Mouse (Mus musculus) ZHBTc4 (cell line): Measurements from ENCODE around the gene March6.

Experiments
- DNase-seq: peaks from one replicate; pipeline ENCODE4 v3.0.0-alpha.2; 2011; ENCODE audit warnings: low read depth, low spot score

Gene March6

DNA sequence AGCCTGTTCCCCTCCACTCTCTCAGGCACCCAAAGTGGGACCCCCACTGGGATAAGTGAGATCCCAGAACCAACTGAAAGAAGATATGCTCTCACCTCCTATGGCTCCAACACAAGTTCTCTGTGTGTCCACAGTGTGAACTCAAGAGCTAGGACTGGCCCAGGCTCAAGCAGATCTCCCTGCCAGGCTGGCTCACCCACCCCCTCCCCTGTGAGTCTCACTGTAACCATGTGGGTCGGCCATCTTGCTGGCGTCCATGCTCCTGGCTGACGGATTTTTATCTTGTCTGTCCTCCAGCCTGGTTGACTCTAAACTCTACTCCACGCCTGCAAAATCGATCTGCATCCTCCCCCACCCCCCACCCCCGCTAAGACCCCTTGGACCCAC, 113.5 kb downstream of the March6 start:
- DNase-seq: peak; percentile 43

- no peak for DNase-seq
Measured at GRCm38 (mm10) chr15:31415181-31415580, 115.7 kb downstream of the March6 start.

DNA sequence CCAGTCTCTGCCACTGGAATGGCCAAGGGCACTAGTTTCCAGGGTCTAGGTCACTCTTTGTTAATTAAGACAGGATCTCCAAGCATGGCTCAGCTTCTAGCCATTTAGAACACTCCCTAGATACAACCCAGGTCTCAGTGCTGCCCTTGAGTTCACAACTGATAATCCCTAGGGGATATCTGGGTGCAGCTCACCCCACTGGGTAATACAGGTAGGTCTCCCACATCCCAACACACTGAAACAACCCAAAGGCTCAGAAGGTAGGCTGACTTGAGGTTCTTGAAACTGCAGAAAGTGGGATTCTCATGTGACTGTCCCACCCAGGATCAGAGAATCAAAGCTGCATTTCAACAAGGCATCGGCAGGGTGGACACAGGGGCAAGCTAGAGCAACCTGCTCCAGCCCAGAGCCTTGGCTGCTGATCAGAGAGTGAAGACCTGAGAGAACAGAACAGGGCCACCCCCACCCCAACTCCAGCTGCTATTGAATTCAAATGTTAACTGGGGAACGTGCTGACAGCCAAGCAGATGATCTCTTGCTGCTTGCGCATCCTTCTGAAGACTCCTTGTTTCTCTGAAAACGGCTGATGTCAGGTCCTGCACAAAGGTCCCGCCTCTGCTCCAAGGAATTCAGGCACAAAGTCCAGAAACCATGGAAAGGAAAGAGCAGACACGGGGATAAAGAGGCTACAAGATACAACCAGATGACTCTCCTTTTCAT, 116.5 kb downstream of the March6 start:
- DNase-seq: peak; percentile 25

DNA sequence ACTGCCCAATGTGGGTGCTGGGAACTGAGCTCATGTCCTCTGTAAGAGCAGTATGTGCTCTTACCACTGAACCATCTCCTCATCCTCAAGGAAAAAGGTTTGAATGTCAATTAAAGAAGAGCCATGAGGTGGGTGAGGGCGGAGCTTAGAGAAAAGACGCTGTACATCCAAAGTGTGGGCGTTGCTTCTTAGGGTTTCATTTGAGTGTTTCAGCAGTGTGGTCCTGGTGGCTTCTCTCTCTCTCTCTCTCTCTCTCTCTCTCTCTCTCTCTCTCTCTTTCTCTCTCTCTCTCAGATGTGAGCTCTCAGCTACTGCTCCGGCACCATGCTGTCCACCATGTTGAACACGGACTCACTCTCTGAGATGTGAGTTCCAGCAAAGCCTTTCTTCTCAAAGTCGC, 117.2 kb downstream of the March6 start:
- DNase-seq: no peak

DNA sequence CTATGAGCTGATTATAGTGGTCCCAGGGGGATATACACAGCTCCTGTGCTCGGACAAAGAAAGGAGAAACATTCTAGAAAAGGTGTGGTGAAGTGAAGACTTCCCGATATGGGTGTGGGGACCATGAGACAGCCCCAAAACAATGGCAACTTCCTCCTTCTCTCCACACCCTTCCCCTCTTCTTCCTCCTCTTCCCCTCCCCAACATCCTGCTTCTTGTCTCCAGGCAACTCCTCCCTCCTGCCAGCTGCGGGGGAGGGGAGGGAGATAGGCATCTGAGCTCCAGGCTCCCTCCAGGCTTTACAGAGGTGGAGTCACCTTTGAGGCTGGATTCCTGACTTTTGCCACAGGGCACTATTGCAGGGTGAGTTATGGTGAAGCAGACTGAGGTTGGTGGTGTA, 117.9 kb downstream of the March6 start:
- peak; percentile 78 for DNase-seq

GRCm38 (mm10) chr15:31412436-31412835, 118.4 kb downstream of the March6 start:
- DNase-seq: no peak

DNA sequence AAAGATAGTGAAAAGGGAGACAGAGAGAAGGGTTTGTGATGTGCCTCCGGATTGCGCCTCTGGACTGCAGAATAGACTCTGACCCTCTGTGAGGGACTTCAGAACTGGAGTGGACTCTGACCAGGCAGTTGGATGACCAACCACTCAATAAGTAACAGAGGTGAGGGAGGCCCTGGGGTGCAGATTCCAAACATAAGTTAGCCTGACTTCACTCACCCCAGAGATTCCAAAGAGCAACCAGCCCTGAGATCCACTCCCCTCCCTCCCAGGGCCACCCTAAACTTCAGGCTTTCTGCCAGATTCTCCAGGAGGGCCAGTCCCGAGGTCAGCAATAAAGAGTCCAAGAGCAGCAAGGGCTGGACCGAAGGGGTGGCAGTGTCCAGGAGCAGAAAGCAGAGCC, 123.4 kb downstream of the March6 start:
- DNase-seq: no peak

- DNase-seq: no peak
Measured at GRCm38 (mm10) chr15:31406881-31407280, 124.0 kb downstream of the March6 start.
